Mouse (Mus musculus) heart, postnatal 0 days (tissue): ENCODE measurements at regions not wholly inside any gene's neighbourhood (a gene's known extent, or its start where the extent isn't known, plus 50 kb on each side); places are given as distances from the start of the nearest gene placed in this dataset.

ENCODE experiments used
- CTCF ChIP-seq: IDR thresholded peaks from 2 replicates; pipeline ENCODE4 v1.5.1; 2016; ENCODE audit warnings: antibody characterized with exemption, control low read depth, low read depth
- EP300 ChIP-seq: IDR thresholded peaks from 2 replicates; pipeline ENCODE4 v1.6.1; 2016; ENCODE audit warnings: antibody characterized with exemption, low read depth

DNA sequence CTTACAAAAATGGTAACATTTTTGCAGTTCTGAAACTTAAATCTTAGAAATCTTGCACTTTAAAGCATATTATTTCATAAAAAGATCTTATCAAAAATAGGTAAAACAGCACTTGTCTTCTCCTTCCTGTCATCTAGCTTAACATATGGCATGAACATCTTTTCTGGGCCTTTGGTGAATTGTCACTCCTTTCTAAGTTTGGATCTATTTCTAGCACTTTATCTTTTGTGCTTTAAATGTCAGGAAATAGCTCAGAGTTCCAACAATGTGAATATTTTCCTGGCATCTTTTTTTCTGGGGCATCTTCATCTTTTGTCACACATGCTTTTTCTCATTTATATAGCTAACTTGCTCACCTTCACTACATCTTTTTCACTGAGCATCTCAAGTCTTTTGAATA is 527.4 kb upstream of the Gm5150 start:
- TF ChIP-seq CTCF (no peak), EP300 (no peak)
